Mouse (Mus musculus) lung, postnatal 0 days (tissue): ENCODE measurements around the gene Axin1.

ENCODE experiments used
- CTCF ChIP-seq: IDR thresholded peaks from 2 replicates; pipeline ENCODE4 v1.5.1; 2016; ENCODE audit warnings: antibody characterized with exemption, mild to moderate bottlenecking
- EP300 ChIP-seq: IDR thresholded peaks from 2 replicates; pipeline ENCODE4 v1.6.1; 2016; ENCODE audit warnings: antibody characterized with exemption, mild to moderate bottlenecking, control low read depth

GRCm38 (mm10) chr17:26235077-26235815 lies 96.8 kb downstream of the Axin1 start:
- no peak for TF ChIP-seq CTCF
- TF ChIP-seq EP300 = no peak
